Mouse (Mus musculus): ENCODE data around the gene Srcin1. TPM values are rescaled to one million over a fixed set of nuclear protein-coding genes. Genes with fewer than 3 reads are reported as not detected.

The Srcin1 gene
- polyA plus RNA-seq, 1 experiment from 2014 or later: 8.5 TPM

GRCm38 (mm10) chr11:97528282-97528808, 47.6 kb downstream of the Srcin1 start:
- Histone ChIP-seq H3K36me3 (peaks cover 66% of the 10 kb centered on the region), H3K27ac (no peak overlapping the region), H3K4me1 (replicated peaks) (peaks cover 42% of the 10 kb centered on the region), H3K4me2 (replicated peaks) (no peak overlapping the region), H3K4me3 (replicated peaks) (no peak overlapping the region), H3K27me3 (peaks cover 15% of the 10 kb centered on the region), H3K9me3 (no peaks in the 10 kb centered on the region), H3K9ac (replicated peaks) (no peak overlapping the region)
- ATAC-seq: no peak
- WGBS: 83% methylated on average over 18 of the region's 18 CpGs

DNA sequence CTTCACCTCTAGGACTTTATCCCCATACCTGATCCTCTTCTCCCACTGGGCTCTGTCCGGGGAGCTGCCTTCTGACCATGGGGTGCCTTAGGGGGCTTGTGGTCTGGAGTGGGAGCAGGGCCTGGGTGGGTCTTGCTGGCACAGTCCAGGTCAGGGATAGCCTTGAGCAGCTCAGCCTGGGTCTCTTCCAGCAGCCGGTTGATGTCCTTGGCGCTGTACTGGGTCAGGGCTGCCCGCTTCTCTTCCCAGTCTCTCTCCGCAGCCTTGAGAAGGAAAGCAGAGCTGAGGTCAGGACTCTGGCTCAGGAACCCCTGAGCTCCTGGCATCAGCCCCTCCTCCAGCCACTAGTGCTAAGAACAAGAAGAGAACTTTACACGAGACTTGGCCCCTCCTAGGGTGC, 50.7 kb downstream of the Srcin1 start:
- H3K4me3 ChIP-seq (replicated peaks): no peak overlapping the region
- H3K27me3 ChIP-seq: no peaks in the 10 kb centered on the region
- H3K4me2 ChIP-seq (replicated peaks): no peak overlapping the region
- peaks cover 85% of the 10 kb centered on the region for H3K36me3 ChIP-seq
- 93% methylated on average over 6 of the region's 6 CpGs for WGBS
- H3K9ac ChIP-seq (replicated peaks): 0 out of 2 replicates have a peak overlapping the region, but pooled peaks have one; percentile 23
- no peak for ATAC-seq
- H3K4me1 ChIP-seq (replicated peaks): peaks cover 25% of the 10 kb centered on the region
- no peaks in the 10 kb centered on the region for H3K9me3 ChIP-seq
- peak overlapping the region; percentile 75 for H3K27ac ChIP-seq

DNA sequence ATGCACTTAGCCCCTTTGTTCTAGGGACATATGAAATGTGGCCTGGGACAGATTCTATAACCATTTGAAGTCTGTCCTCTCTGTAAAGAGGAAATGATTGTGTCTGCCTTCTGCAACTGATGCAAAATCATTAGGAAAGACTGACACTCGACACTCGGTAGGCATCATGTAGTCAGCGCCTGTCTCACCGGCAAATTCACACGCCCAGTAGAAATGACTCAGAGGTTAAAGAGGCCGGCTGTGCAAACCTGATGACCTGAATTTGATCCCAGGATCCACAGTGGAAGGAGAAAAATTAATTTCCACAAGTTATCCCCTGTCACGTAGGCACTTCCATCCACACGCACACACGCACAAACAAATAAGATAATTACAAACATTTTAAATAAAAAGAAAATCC, 51.7 kb downstream of the Srcin1 start:
- H3K9ac ChIP-seq (replicated peaks): peak overlapping the region; percentile 30; the same call in 1 of the 2 replicates
- peaks cover 85% of the 10 kb centered on the region for H3K36me3 ChIP-seq
- H3K9me3 ChIP-seq: no peaks in the 10 kb centered on the region

GRCm38 (mm10) chr11:97523827-97524261, 52.1 kb downstream of the Srcin1 start:
- Histone ChIP-seq H3K9ac (replicated peaks) (peak overlapping the region; percentile 30; the same call in 1 of the 2 replicates), H3K4me1 (replicated peaks) (peaks cover 25% of the 10 kb centered on the region), H3K27ac (peak overlapping the region; percentile 75), H3K9me3 (no peaks in the 10 kb centered on the region), H3K4me3 (replicated peaks) (no peak overlapping the region), H3K27me3 (no peaks in the 10 kb centered on the region), H3K36me3 (peaks cover 85% of the 10 kb centered on the region), H3K4me2 (replicated peaks) (no peak overlapping the region; the same call in 1 of the 2 replicates)
- ATAC-seq: peak; percentile 63
- 3% methylated on average over 1 of the region's 1 CpGs for WGBS

More for the DNA sequence above, 51.7 kb downstream of the Srcin1 start:
- Histone ChIP-seq H3K4me3 (replicated peaks) (no peak overlapping the region), H3K4me2 (replicated peaks) (no peak overlapping the region), H3K27ac (peak overlapping the region; percentile 75), H3K4me1 (replicated peaks) (peaks cover 25% of the 10 kb centered on the region), H3K27me3 (no peaks in the 10 kb centered on the region)
- no peak for ATAC-seq
- 62% methylated on average over 9 of the region's 9 CpGs for WGBS

DNA sequence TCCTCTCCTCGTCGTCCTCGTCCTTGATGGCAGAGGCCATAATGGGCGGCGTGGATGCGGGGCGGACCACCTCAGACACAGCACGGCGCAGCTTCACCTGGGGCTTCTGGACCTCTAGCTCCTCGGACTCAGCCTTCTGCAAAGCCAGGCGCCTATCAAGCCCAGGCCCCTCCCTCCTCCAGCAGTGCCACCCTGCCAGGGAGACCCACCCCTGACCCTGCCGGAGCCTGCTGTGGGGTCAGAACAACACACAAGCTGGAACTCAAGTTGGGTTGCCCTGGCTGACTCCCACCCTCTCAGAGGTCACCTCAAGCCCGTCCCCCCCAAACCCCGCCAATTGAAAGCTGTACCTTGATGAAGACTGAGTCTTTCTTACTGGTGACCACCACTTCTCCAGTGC, 52.9 kb downstream of the Srcin1 start:
- Histone ChIP-seq H3K9me3 (no peaks in the 10 kb centered on the region), H3K27me3 (no peaks in the 10 kb centered on the region), H3K4me3 (replicated peaks) (no peak overlapping the region), H3K9ac (replicated peaks) (no peak overlapping the region), H3K27ac (peak overlapping the region; percentile 75), H3K36me3 (peaks cover 87% of the 10 kb centered on the region), H3K4me1 (replicated peaks) (peaks cover 25% of the 10 kb centered on the region), H3K4me2 (replicated peaks) (no peak overlapping the region)
- ATAC-seq: no peak
- WGBS: 88% methylated on average over 14 of the region's 14 CpGs

GRCm38 (mm10) chr11:97521741-97522474, 54.1 kb downstream of the Srcin1 start:
- Histone ChIP-seq H3K9ac (replicated peaks) (no peak overlapping the region), H3K27me3 (no peaks in the 10 kb centered on the region), H3K4me3 (replicated peaks) (no peak overlapping the region), H3K27ac (no peak overlapping the region), H3K9me3 (no peaks in the 10 kb centered on the region), H3K36me3 (peaks cover 98% of the 10 kb centered on the region), H3K4me1 (replicated peaks) (peaks cover 25% of the 10 kb centered on the region), H3K4me2 (replicated peaks) (no peak overlapping the region)
- no peak for ATAC-seq
- 88% methylated on average over 29 of the region's 29 CpGs for WGBS

DNA sequence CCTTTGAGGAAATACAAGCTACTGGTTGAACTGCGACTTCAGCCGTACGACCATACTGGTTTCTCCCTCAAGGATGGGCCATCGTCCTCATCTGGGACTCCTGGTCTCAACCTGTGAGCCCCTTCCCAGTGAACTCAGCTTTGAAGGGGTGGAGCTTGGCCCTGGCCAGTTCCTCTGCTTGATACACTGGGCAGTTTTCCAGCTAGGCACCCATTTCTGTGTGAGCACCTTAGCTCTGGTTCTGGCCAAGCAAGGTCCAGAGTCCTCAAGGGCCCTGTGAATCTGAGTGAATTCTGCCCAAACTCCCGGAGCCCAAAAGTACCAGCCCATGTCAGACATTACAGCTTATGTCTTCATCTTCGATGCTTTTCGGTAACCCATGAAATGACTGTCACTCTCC, 55.4 kb downstream of the Srcin1 start:
- peaks cover 25% of the 10 kb centered on the region for H3K4me1 ChIP-seq (replicated peaks)
- no peak overlapping the region for H3K4me3 ChIP-seq (replicated peaks)
- H3K36me3 ChIP-seq: peaks cover 98% of the 10 kb centered on the region
- no peak overlapping the region for H3K4me2 ChIP-seq (replicated peaks)
- H3K9ac ChIP-seq (replicated peaks): no peak overlapping the region
- WGBS: 95% methylated on average over 7 of the region's 7 CpGs
- no peaks in the 10 kb centered on the region for H3K9me3 ChIP-seq
- H3K27me3 ChIP-seq: no peaks in the 10 kb centered on the region
- H3K27ac ChIP-seq: no peak overlapping the region
- ATAC-seq: no peak

DNA sequence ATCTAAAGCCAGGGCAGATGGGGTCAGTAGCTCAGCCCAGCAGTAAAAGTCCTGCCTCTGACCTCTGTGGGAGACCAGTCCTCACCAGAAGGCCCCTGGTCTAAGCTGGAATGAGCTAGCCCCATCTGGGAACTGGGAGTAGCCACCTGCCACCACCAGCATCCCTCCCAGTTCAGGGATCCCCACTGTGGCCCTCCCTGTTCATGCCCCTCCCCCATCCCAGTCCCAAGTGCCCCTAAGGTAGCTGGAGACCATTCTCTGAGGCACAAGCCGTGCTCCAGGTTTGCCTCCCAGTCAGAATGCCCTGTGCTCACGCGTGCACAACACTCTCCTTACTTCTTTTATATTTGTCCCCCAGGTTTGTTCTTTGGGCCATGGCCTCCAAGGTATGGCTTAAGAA, 62.9 kb downstream of the Srcin1 start:
- H3K4me3 ChIP-seq (replicated peaks): no peak overlapping the region
- peaks cover 39% of the 10 kb centered on the region for H3K36me3 ChIP-seq
- H3K9me3 ChIP-seq: no peaks in the 10 kb centered on the region
- H3K4me1 ChIP-seq (replicated peaks): peaks cover 24% of the 10 kb centered on the region
- no peak overlapping the region for H3K9ac ChIP-seq (replicated peaks)
- 79% methylated on average over 3 of the region's 3 CpGs for WGBS
- H3K4me2 ChIP-seq (replicated peaks): no peak overlapping the region
- no peak for ATAC-seq
- H3K27ac ChIP-seq: no peak overlapping the region
- H3K27me3 ChIP-seq: no peaks in the 10 kb centered on the region

GRCm38 (mm10) chr11:97512511-97512910, 63.5 kb downstream of the Srcin1 start:
- no peak overlapping the region for H3K4me2 ChIP-seq (replicated peaks)
- no peak for ATAC-seq
- H3K4me1 ChIP-seq (replicated peaks): peaks cover 24% of the 10 kb centered on the region
- 26% methylated on average over 6 of the region's 6 CpGs for WGBS
- H3K9ac ChIP-seq (replicated peaks): no peak overlapping the region
- no peak overlapping the region for H3K4me3 ChIP-seq (replicated peaks)
- no peak overlapping the region for H3K27ac ChIP-seq
- no peaks in the 10 kb centered on the region for H3K9me3 ChIP-seq
- H3K27me3 ChIP-seq: no peaks in the 10 kb centered on the region
- H3K36me3 ChIP-seq: peaks cover 33% of the 10 kb centered on the region

- H3K4me1 ChIP-seq (replicated peaks): peaks cover 24% of the 10 kb centered on the region
- no peak; the same call in 1 of the 2 replicates for ATAC-seq
- WGBS: 52% methylated on average over 13 of the region's 13 CpGs
- H3K27me3 ChIP-seq: no peaks in the 10 kb centered on the region
- no peak overlapping the region for H3K4me2 ChIP-seq (replicated peaks)
- no peaks in the 10 kb centered on the region for H3K9me3 ChIP-seq
- H3K36me3 ChIP-seq: peaks cover 26% of the 10 kb centered on the region
- H3K4me3 ChIP-seq (replicated peaks): no peak overlapping the region
- H3K9ac ChIP-seq (replicated peaks): no peak overlapping the region
- no peak overlapping the region for H3K27ac ChIP-seq
These were observed 64.2 kb downstream of the Srcin1 start for GRCm38 (mm10) chr11:97511661-97512369.

GRCm38 (mm10) chr11:97510966-97511660, 64.9 kb downstream of the Srcin1 start:
- peaks cover 19% of the 10 kb centered on the region for H3K36me3 ChIP-seq
- no peak overlapping the region for H3K4me3 ChIP-seq (replicated peaks)
- no peak overlapping the region for H3K9ac ChIP-seq (replicated peaks)
- no peaks in the 10 kb centered on the region for H3K9me3 ChIP-seq
- H3K27ac ChIP-seq: no peak overlapping the region
- H3K27me3 ChIP-seq: no peaks in the 10 kb centered on the region
- H3K4me1 ChIP-seq (replicated peaks): peaks cover 24% of the 10 kb centered on the region
- ATAC-seq: no peak
- 25% methylated on average over 10 of the region's 10 CpGs for WGBS
- H3K4me2 ChIP-seq (replicated peaks): no peak overlapping the region
